Mouse (Mus musculus) liver, embryonic 12.5 days (tissue): ENCODE results near the gene Apela. TPM values are rescaled to one million over a fixed set of nuclear protein-coding genes. Genes with fewer than 3 reads are reported as not detected.

Experiments
- ATAC-seq: fragments of 200-750 bp; cut with Nextera tagmentation; 2 replicates; pipeline ENCODE4 v1.8.0; 2017; ENCODE audit warnings: moderate number of reproducible peaks, mild to moderate bottlenecking, moderate library complexity
- H3K27ac ChIP-seq: fragments of 300-500 bp; sonication (generic); 2 replicates; pipeline ENCODE4 v1.5.1; 2016; ENCODE audit warnings: mild to moderate bottlenecking
- H3K27me3 ChIP-seq: fragments of 300-500 bp; sonication (generic); replicated peaks from 2 replicates; pipeline ENCODE4 v1.6.1; 2016; ENCODE audit warnings: mild to moderate bottlenecking, moderate library complexity
- H3K36me3 ChIP-seq: fragments of 300-500 bp; sonication (generic); 2 replicates; pipeline ENCODE4 v1.6.1; 2016; ENCODE audit warnings: mild to moderate bottlenecking, moderate library complexity
- H3K4me1 ChIP-seq: fragments of 300-500 bp; sonication (generic); 2 replicates; pipeline ENCODE4 v1.6.1; 2016
- H3K4me2 ChIP-seq: fragments of 300-500 bp; sonication (generic); 2 replicates; pipeline ENCODE4 v1.6.1; 2016; ENCODE audit warnings: mild to moderate bottlenecking, moderate library complexity
- H3K4me3 ChIP-seq: fragments of 300-500 bp; sonication (generic); 2 replicates; pipeline ENCODE4 v1.5.1; 2016; ENCODE audit warnings: mild to moderate bottlenecking, moderate library complexity
- H3K9ac ChIP-seq: fragments of 300-500 bp; sonication (generic); 2 replicates; pipeline ENCODE4 v1.6.1; 2016; ENCODE audit warnings: mild to moderate bottlenecking, moderate library complexity
- H3K9me3 ChIP-seq: fragments of 300-500 bp; sonication (generic); replicated peaks from 2 replicates; pipeline ENCODE4 v1.6.1; 2016; ENCODE audit warnings: mild to moderate bottlenecking, moderate library complexity
- WGBS: fragments of 180-500 bp; shearing (Covaris S2); methylation state at CpG from one replicate; pipeline ENCODE4 v1.1.7; 2016; ENCODE audit not compliant: insufficient replicate concordance; 5-methylcytosine and 5-hydroxymethylcytosine counted together
- polyA plus RNA-seq: library from polyadenylated mRNA; unstranded; fragments of >200 nt; fragmentation: Nextera tagmentation; extraction: Ambion mirVana; gene quantifications from 2 replicates; pipeline ENCODE4 v1.2.1, GENCODE M21; 2016

Apela gene
- polyA plus RNA-seq, 1 experiment from 2014 or later = 0.88 TPM

GRCm38 (mm10) chr8:65053554-65053953 is 16.4 kb upstream of the Apela start:
- WGBS = 78% methylated on average over 3 of the region's 3 CpGs
- ATAC-seq = no peak
- no peaks in the 10 kb centered on the region for H3K27me3 ChIP-seq
- no peaks in the 10 kb centered on the region for H3K9me3 ChIP-seq
- no peak overlapping the region for H3K9ac ChIP-seq
- H3K4me2 ChIP-seq = no peak overlapping the region
- no peaks in the 10 kb centered on the region for H3K36me3 ChIP-seq
- H3K27ac ChIP-seq = no peak overlapping the region
- H3K4me1 ChIP-seq = no peaks in the 10 kb centered on the region
- H3K4me3 ChIP-seq = no peak overlapping the region

GRCm38 (mm10) chr8:65047801-65048200 is 10.7 kb upstream of the Apela start:
- H3K4me1 ChIP-seq = no peaks in the 10 kb centered on the region
- no peak overlapping the region for H3K4me3 ChIP-seq
- no peaks in the 10 kb centered on the region for H3K9me3 ChIP-seq
- no peak overlapping the region for H3K4me2 ChIP-seq
- H3K36me3 ChIP-seq = no peaks in the 10 kb centered on the region
- H3K27ac ChIP-seq = no peak overlapping the region
- no peak for ATAC-seq
- no peaks in the 10 kb centered on the region for H3K27me3 ChIP-seq
- H3K9ac ChIP-seq = no peak overlapping the region
- WGBS = 68% methylated on average over 4 of the region's 4 CpGs

GRCm38 (mm10) chr8:65047193-65047592 is 10.1 kb upstream of the Apela start:
- 69% methylated on average over 4 of the region's 4 CpGs for WGBS
- H3K4me1 ChIP-seq = no peaks in the 10 kb centered on the region
- no peaks in the 10 kb centered on the region for H3K9me3 ChIP-seq
- H3K4me3 ChIP-seq = no peak overlapping the region
- ATAC-seq = no peak
- no peak overlapping the region for H3K27ac ChIP-seq
- no peak overlapping the region for H3K9ac ChIP-seq
- no peaks in the 10 kb centered on the region for H3K27me3 ChIP-seq
- no peaks in the 10 kb centered on the region for H3K36me3 ChIP-seq
- H3K4me2 ChIP-seq = no peak overlapping the region

GRCm38 (mm10) chr8:65046565-65046964 is 9.4 kb upstream of the Apela start:
- H3K4me2 ChIP-seq = no peak overlapping the region
- no peaks in the 10 kb centered on the region for H3K27me3 ChIP-seq
- WGBS = 31% methylated on average over 5 of the region's 5 CpGs
- no peaks in the 10 kb centered on the region for H3K36me3 ChIP-seq
- no peaks in the 10 kb centered on the region for H3K9me3 ChIP-seq
- H3K9ac ChIP-seq = no peak overlapping the region
- H3K4me3 ChIP-seq = no peak overlapping the region
- peak; percentile 63 for ATAC-seq
- H3K4me1 ChIP-seq = no peaks in the 10 kb centered on the region
- no peak overlapping the region for H3K27ac ChIP-seq

GRCm38 (mm10) chr8:65034136-65034535 is 3.0 kb downstream of the Apela start:
- Histone ChIP-seq H3K4me3 (no peak overlapping the region), H3K27ac (no peak overlapping the region), H3K4me1 (no peaks in the 10 kb centered on the region), H3K4me2 (no peak overlapping the region), H3K9me3 (no peaks in the 10 kb centered on the region), H3K27me3 (peaks cover 14% of the 10 kb centered on the region), H3K36me3 (no peaks in the 10 kb centered on the region), H3K9ac (no peak overlapping the region)
- no peak for ATAC-seq
- 50% methylated on average over 2 of the region's 2 CpGs for WGBS

- no peak for ATAC-seq
- Histone ChIP-seq H3K27ac (no peak overlapping the region), H3K9me3 (no peaks in the 10 kb centered on the region), H3K4me2 (no peak overlapping the region), H3K9ac (no peak overlapping the region), H3K4me1 (no peaks in the 10 kb centered on the region), H3K4me3 (no peak overlapping the region), H3K36me3 (no peaks in the 10 kb centered on the region), H3K27me3 (peaks cover 14% of the 10 kb centered on the region)
- WGBS = 71% methylated on average over 13 of the region's 13 CpGs
These were observed 4.1 kb downstream of the Apela start for GRCm38 (mm10) chr8:65033056-65033455.

GRCm38 (mm10) chr8:65032107-65032506 is 5.0 kb downstream of the Apela start:
- Histone ChIP-seq H3K4me1 (no peaks in the 10 kb centered on the region), H3K9ac (no peak overlapping the region), H3K36me3 (no peaks in the 10 kb centered on the region), H3K9me3 (no peaks in the 10 kb centered on the region), H3K4me2 (no peak overlapping the region), H3K27ac (no peak overlapping the region), H3K27me3 (peaks cover 12% of the 10 kb centered on the region), H3K4me3 (no peak overlapping the region)
- ATAC-seq = no peak
- WGBS = 85% methylated on average over 1 of the region's 1 CpGs

- H3K4me1 ChIP-seq = no peaks in the 10 kb centered on the region
- no peak overlapping the region for H3K27ac ChIP-seq
- no peaks in the 10 kb centered on the region for H3K9me3 ChIP-seq
- 60% methylated on average over 4 of the region's 4 CpGs for whole genome bisulfite sequencing
- no peak for ATAC-seq
- H3K36me3 ChIP-seq = no peaks in the 10 kb centered on the region
- H3K4me3 ChIP-seq = no peak overlapping the region
- H3K9ac ChIP-seq = no peak overlapping the region
- no peak overlapping the region for H3K4me2 ChIP-seq
- peaks cover 9% of the 10 kb centered on the region for H3K27me3 ChIP-seq
These were observed 6.2 kb downstream of the Apela start for GRCm38 (mm10) chr8:65030735-65031485.

GRCm38 (mm10) chr8:65029776-65030175 is 7.4 kb downstream of the Apela start:
- H3K36me3 ChIP-seq = no peaks in the 10 kb centered on the region
- H3K27ac ChIP-seq = no peak overlapping the region
- no peak overlapping the region for H3K4me3 ChIP-seq
- H3K4me1 ChIP-seq = no peaks in the 10 kb centered on the region
- no peak overlapping the region for H3K4me2 ChIP-seq
- 71% methylated on average over 4 of the region's 4 CpGs for WGBS
- no peak overlapping the region for H3K9ac ChIP-seq
- no peak for ATAC-seq
- H3K27me3 ChIP-seq = no peaks in the 10 kb centered on the region
- no peaks in the 10 kb centered on the region for H3K9me3 ChIP-seq

- H3K4me1 ChIP-seq = no peaks in the 10 kb centered on the region
- H3K4me2 ChIP-seq = no peak overlapping the region
- no peak overlapping the region for H3K27ac ChIP-seq
- no peaks in the 10 kb centered on the region for H3K36me3 ChIP-seq
- 68% methylated on average over 12 of the region's 12 CpGs for WGBS
- no peaks in the 10 kb centered on the region for H3K27me3 ChIP-seq
- H3K9me3 ChIP-seq = no peaks in the 10 kb centered on the region
- ATAC-seq = no peak
- no peak overlapping the region for H3K4me3 ChIP-seq
- H3K9ac ChIP-seq = no peak overlapping the region
These were observed 8.0 kb downstream of the Apela start for GRCm38 (mm10) chr8:65028959-65029686.

- no peak overlapping the region for H3K4me2 ChIP-seq
- H3K9ac ChIP-seq = no peak overlapping the region
- H3K36me3 ChIP-seq = no peaks in the 10 kb centered on the region
- H3K4me1 ChIP-seq = no peaks in the 10 kb centered on the region
- no peak for ATAC-seq
- no peak overlapping the region for H3K4me3 ChIP-seq
- H3K9me3 ChIP-seq = 0 out of 2 replicates have a peak, but pooled peaks cover 3% of the 10 kb centered on the region
- H3K27me3 ChIP-seq = no peaks in the 10 kb centered on the region
- 42% methylated on average over 8 of the region's 8 CpGs for WGBS
- no peak overlapping the region for H3K27ac ChIP-seq
These were observed 14.7 kb downstream of the Apela start for GRCm38 (mm10) chr8:65022485-65022884.

- Histone ChIP-seq H3K36me3 (no peaks in the 10 kb centered on the region), H3K9ac (no peak within 1 kb of the TSS), H3K4me1 (no peaks in the 10 kb centered on the region), H3K9me3 (0 out of 2 replicates have a peak, but pooled peaks cover 3% of the 10 kb centered on the region), H3K27ac (no peak within 1 kb of the TSS), H3K4me3 (no peak within 1 kb of the TSS), H3K4me2 (no peak within 1 kb of the TSS), H3K27me3 (no peaks in the 10 kb centered on the region)
- ATAC-seq = no peak
- 76% methylated on average over 8 of the region's 8 CpGs for WGBS
These were observed 18.7 kb downstream of the Apela start, which contains the start of the genes Trim61 and Trim60 for GRCm38 (mm10) chr8:65018423-65018822. Gene Trim61, minus strand, starts transcription at chr8:65018523. Gene Trim60, minus strand, starts transcription at chr8:65018584.
